Mouse (Mus musculus) A20 (cell line): ENCODE data around the gene Pcsk4.
"Not testable (repeated sequence)": the region's sequence is repeated elsewhere in the genome, so short reads cannot be mapped to it uniquely, and the experiment has no call there.

Source experiments
- DNase-seq: peaks from one replicate; pipeline ENCODE4 v3.0.0-alpha.2; 2011; ENCODE audit warnings: low read depth, low spot score

Pcsk4 gene

DNA sequence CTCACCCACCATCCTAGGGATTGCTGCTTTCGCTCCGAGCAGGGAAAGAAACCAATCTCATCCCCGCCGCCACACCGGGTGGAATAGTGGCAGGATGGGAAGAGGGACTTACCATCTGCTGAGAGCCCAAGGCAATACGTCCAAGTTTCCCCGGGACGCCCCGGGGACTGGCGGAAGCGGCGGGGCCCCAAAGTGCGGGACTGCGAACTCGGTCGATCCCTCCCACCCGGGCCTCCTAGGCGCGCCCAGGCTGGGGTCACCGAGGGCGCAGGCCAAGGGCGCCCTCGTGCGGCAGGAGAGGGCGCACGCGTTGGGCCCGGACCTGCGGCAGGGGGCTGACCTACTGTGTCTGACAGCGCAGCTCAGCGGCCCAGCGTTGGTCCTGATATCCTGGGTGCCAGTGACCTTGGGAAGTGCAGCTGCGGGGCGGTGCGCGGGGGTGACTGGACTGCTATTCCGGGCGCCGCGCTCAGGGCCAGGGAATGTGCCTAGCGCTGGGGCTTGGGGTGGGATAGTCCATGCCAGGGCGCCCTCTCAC, 19.0 kb upstream of the Pcsk4 start, which contains the start of gene Adamtsl5:
Gene Adamtsl5, minus strand, starts transcription at position 169 of the 538 bp plus-strand sequence.
- peak; percentile 78 for DNase-seq

DNA sequence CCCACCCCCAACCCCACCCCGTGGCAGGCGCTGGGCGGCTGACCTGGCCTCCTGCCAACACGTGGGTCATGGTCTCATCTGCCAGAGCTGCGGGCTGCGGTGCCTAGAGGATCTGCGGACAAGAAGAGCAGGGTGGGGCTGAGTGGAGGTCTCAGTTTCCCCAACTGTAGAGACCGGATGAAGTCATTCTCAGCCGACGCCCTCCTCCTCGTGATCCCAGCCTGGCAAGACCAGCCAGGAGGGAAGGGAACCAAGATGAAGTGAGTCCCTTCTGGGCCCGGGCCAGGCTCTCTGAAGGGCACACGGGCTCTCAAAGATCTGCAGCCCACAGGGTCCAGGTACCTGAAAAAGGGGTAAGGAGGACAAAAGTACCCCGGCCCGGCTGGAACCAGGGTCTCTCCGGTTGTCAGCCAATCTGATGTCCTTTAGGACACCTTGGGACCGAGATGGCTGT, 18.2 kb upstream of the Pcsk4 start:
- no peak for DNase-seq

DNA sequence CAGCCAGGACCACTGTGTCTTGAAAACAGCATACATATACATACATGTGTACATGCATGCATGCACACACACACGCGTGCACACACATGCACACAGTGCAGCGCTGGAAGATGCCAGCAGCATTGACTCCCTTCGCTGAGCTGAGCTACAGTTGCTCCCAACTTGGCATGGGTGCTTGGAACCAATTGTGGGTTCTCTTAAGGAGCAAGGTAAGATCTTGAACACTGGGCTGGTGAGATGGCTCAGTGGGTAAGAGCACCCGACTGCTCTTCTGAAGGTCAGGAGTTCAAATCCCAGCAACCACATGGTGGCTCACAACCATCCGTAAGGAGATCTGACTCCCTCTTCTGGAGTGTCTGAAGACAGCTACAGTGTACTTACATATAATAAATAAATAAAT, 16.6 kb upstream of the Pcsk4 start:
- DNase-seq = not testable (repeated sequence)

DNA sequence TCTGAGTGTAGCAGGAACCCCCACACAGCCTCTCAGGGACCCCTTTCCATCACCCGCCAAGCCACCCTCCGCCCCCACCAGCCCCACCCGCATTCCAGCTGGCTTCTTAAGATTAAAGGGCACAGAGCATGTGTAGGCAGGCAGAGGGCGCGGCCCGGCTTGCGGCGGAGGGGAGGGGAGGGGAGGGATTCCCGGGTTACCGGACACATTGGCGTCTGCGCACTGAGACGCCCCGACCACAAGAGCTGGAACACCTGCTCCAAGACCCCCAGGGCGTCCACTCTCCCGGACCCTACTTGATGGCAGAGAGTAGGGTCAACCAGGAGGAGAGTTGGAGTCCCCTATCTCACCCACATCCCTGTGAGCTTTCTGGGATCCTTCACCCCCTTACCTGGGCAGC, 15.8 kb upstream of the Pcsk4 start:
- no peak for DNase-seq

DNA sequence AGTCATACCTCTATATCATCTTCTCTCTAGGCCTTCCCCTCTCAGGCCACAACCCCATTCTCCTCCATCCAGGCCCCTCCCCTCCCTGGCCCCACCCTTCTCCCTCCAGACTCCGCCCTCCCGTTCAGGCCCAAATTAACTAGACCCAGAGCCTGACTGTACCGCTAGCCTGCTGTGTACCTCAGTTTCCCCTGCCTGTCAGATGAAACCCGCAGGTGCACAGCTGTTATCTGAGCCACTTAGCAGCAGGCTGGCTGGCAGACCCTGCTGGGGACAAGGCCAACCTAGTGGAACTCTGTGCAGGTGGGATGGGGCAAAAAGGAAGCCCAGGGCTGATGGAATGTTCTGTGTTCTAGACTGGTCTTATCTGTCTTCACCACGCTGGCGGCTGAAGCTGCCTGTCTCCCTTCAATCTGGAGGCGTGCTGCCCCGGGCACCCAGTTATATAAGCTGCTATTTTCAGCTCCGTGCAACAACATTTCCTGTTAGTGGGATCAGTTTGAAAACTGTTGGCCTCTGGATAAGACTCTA, 14.9 kb upstream of the Pcsk4 start:
- no peak for DNase-seq

DNA sequence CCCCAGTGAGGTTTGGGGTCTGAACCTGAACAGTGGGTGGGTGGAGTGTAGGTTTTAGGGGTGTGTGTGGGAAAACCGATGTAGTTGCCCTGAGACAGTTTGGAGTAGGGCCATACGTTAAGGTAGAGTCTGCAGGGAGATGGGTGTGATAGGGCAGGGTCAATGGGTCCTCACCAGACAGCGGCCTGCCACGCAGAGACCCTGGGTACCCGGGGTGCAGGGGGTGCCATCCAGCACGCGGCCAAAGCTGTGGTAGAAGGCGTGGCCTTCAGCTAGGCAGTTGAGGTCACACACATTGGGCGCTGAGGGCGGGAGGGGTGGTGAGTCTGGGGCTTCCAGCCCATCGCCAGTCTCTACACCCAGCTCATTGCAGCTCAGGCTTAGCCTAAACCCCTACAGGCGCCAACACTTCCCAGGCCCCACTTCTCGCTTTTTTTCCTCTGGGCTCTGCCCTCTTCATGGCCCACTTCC, 14.2 kb upstream of the Pcsk4 start:
- no peak for DNase-seq

DNA sequence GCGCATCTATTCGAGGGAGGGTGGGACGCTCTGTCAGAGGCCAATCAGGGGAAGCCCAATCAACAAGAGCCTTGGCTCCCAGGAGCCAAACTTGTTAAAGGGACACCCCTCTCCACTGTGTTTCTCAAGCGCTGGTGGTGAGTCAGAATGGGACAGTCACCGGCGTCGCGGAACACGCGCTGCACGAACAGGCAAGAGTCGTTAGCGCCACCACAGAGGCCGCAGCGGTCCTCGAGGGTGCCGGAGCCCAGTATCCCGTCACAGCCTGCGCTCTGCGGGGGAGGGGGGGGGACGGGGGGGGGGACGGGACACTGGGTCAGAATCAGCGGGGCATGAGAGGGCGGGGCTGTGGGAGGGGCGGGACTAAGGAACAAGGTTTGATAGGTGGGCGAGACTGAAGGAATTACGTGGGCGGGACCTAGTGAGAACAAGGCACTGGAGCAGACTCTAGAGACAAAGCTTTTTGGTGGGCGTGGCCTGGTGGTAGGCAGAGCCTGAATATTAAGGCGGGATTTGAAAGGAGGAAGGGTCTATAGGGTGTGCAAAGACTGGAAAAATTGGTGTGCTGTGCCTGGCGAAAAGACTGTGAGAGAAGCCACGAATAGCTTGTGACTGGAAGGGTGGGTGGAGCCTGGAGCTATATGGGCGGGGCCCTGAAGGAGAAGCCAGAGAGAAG, 13.6 kb upstream of the Pcsk4 start:
- no peak for DNase-seq

DNA sequence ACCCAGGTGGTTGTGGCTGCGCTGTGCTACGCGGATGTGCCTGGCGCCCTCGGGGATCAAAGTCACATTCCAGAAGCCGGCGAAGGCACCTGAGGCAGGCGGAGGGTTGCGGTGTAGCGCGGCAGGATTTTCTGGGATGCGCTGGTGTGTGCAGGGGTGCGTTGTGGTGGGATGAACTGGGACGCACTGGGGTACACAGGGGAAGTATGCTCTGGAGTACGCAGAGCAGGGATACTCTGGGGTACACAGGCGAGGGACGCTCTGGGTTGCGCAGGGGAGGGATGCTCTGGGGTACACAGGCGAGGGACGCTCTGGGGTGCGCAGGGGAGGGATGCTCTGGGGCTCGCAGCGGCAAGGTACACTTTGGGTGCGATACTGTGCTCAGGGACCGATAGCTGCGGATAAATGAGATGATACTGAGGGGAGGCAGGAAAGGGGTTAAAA, 13.0 kb upstream of the Pcsk4 start:
- no peak for DNase-seq

DNA sequence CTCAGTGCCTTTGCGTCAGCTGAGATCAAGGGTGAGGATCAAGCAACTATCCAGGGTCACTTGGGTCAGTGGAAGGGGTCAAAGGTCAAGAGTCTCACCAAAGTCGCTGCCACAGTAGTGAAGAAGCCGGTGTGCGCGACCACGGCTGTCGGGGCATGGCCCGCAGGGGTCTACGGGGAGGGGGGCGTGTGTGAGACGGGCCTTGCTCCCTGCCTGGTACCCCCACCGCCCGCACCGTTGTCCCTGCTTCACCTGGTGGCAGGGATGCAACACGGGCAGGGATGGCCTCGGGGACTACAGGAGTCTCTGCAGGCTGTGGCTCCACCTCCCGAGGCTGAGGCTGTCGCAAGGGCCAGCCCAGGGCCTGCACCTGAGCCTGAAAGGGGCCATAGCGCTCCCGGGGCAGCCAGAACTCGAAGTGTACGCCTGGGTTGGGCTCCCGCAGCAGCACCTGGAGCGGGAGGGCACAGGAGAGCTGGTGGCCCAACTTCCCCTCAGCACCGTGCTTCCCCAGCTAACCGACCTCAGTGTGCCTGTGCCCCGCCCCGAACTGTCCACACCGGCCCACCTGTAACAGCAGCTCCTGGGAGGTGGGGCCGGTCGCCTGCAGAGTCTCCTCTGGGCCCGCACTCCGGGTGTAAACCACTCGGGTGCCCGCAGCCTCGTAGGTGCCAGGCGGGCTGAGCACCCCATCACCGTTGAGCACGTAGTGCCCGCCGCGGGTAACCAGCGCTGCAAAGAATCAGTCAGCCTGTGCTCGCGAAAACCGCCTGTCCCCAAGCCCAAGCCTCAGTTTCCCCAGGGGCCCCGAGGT, 12.4 kb upstream of the Pcsk4 start:
- no peak for DNase-seq

DNA sequence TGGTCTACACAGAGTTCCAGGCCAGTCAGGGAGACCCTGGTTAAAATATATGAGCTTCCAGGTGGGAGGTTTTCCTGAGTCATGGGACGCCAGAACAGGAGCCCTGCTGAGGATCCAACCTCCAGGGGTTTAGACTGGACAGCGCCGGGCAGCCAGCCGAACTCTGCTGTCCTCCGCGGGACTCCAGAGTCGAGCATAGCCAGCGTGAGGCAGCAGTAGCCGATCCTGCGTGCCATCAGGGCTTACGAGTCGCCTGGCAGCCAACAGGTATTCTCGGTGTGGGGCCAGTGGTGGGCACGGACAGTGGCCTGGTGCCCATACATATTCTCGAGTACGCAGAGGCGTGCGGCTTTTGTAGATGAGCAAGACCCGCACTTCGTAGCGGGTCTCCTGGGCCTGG, 11.7 kb upstream of the Pcsk4 start:
- DNase-seq = no peak

DNA sequence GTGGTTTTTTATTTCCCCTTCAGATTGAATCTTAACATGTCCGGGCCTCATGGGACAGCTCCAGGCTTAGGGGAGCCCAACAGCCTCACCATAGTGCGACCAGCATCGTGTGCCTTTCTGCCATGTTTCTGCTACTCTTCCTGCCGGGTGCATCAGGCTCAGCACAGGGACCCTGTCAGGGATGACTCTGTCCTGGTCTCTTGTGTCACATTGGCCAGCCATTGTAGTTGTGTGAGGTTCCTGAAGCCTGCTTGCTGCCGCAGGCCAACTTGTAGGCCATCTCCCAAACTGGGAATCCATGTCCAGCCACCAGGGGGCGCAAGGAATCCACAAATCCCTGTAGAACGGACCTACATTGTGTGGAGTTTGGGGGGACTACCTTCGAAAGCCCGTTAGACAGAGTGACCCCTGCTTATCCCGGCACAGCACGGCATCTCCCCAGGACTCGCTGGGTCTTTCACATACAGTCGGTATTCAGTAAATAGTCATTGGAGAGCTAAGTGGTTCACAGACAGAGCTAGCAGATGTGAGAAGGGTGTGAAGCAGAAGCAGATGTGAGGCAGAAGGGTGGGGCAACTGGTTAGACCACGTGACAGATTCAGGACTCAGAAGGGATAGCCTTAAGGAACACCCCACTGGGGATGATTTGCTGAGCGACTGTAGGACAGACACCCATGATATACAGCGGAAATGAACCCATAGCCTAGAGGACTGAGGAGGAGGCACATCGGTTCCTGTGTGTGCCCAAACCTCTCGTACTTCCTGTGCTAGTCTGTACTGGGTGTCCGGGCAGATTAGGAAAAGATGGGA, 10.8 kb upstream of the Pcsk4 start:
- DNase-seq = peak; percentile 84

DNA sequence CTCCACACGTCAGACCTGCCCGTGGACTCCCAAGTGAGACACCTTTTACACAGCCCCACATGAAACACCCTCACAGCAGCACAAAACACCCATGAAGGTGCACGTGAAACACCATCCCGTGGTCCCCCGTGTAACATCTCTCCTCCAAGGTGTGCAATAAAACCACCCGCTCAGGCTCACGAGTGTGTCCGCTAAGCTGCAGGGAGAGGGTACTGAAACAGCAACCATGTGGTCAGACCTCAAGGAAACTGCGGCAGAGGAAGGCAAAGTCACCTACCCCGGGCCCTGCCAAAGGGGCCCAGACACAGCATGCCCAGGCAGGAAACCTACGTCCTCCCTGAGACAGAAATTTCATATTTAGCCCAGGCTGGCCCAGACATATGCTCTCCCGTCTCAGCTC, 7.0 kb upstream of the Pcsk4 start:
- DNase-seq = no peak

DNA sequence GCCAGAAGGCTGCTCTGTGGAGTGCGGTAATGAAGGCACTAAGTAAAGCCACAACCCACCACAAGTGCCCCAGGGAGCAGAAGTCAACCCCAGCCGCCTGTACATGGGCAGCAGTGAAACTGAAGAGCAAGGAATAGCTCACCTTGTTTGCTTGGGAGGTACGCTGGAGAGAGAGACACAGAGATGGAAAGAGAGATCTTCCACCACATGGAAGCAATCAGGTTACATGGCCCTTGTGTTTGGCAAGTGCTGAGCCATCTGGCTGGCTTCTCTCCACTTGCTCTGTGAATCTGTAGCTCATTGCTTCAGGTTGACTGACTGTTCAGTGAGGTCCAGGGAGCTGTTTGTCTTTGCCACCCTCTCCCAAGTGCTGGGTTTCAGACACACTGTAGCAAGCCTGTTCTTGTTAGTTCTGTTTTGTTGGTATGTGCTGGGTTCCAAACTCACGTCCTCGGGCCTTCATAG, 3.3 kb upstream of the Pcsk4 start:
- DNase-seq = no peak

DNA sequence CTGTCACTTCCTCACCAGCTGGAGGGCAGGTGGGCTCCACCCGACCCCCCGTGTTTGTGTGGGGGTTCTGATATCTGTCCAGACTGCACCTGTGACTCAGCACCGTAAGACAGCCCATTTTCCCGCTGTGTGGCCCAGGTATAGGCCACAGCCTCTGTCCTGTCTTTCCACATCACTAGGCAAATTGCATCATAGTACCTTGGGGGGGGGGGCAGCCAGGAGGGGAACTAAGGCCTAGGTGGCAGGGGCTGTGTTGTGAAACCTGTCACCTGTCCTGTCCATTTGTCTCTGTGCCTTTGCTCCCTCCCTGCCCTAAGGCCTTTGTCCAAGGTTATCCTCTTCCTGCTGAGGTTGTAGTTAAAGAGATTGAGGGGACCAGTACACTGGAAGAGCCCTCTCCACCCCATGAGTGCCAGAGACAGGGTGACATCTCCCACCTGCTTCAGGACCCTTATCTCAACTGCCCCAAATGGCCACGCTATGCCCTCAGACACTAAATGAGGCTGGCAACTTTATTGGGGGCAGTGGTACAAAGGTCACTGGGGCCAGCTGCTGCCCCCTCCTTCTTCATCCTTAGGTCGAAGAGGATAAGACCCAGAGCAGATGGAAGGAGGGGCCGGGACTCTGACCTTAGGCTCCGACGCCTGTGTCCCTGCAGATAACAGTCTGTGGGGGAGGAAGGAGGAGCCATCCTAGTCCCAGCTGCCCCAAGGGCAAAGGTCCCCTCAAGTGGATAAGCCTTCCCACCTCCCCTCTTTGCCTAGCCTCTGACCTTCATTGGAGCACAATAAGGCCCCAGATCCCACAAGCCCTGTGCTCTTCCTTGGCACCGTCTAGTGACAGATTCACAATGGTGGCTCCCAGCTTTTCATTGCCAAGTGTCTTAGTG, 2.6 kb upstream of the Pcsk4 start:
- DNase-seq = peak; percentile 37

DNA sequence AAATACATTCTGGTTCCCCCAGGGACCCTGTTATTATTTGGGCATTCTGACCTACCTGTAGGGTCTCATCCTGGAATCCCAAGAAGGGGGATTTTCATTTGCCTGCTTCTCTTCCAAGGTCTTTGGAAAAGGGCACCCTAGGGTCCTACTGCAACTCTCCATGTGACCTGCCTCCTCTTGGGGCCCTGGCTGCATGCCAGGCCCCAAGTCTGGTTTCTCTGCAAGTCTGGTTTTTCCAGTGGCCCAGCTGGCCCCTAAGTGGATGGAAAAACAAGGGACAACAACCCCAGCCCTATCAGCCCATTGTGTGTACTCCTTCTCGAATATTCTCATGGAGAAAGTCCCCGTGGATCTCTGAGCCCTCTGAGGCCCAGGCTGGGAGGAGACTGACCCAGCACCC, 1.6 kb upstream of the Pcsk4 start:
- DNase-seq = no peak

DNA sequence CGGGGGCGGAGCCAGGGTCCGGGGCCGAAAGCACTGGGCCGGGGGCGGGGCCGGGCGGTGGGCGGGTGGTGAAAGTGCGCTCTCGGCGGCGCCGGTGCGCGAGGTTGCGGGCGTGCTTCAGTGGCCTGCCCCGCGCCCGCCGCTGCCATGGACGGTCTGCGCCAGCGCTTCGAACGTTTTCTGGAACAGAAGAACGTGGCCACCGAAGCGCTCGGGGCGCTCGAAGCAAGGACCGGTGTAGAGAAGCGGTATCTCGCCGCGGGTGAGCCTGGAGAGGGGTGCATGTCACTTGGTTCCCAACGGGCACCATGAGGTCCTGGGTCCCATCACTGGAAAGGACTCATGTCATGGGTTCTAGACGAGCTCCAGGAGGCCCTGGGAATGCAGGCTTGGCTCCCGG, 786 bp upstream of the Pcsk4 start:
- DNase-seq = no peak

DNA sequence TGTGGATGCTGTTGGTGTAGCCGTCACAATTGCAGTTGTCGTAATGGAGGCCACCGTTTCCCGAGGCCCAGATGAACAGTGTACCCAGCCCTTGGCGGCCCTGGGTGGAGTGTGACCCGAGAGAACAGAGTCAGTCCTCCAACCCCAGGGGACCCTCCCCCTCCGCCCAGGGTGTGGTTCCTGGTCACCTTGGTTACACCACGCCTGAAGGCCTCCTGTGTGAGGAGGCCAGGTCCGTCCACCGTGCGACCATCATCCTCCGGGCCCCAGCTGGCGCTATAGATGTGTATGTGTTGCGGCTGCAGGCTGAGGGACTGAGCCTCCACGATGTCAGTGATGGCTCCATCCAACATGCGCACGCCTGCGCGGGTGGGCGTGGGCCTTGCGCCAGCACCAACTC, 4.3 kb downstream of the Pcsk4 start:
- DNase-seq = no peak

DNA sequence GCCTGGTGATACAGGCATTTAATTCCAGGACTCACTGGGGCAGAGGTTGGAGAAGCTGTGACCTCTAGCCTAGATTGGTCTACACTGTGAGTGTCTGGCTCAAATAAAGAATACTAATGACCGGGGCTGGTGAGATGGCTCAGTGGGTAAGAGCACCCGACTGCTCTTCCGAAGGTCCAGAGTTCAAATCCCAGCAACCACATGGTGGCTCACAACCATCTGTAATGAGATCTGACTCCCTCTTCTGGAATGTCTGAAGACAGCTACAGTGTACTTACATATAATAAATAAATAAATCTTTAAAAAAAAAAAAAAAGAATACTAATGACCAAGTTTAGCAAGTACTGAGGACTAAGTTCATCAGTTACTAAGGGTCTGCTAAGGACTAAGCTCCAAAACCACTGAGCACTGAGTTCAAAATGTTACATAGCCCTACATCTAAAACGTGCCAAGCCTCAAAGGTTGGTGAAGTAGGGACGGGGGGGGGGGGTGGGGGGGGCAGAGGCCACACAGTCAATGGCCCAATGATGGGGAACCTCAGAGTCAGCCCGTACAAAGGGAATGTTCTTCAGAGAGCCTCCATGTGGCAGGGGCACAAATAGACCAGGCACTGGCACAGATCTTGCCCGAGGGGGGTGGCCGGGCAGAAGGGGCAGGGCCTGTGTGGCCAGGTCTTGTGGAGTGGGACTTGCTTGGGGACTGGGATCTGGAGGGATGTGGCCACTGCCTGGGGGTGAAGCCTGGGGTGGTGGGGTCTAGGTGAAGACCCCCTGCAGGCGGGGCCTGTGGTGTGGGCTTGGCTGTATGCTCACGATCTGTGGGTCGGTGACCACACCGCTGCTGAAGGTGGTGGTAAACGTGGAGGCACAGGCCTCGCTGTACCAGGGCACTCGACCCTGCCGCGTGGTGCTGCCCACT, 4.9 kb downstream of the Pcsk4 start:
- DNase-seq = peak; percentile 30
